Mouse (Mus musculus) CD4-positive helper T cell, adult 2 months (primary cell): ENCODE measurements at regions not wholly inside any gene's neighbourhood (a gene's known extent, or its start where the extent isn't known, plus 50 kb on each side); places are given as distances from the start of the nearest gene placed in this dataset.

Source experiments
- DNase-seq: peaks from one replicate; pipeline ENCODE4 v3.0.0-alpha.2; 2012; ENCODE audit warnings: low read depth, missing footprints, low spot score

- DNase-seq = no peak
Measured at GRCm38 (mm10) chr2:117710173-117710813, 367.5 kb upstream of the Rasgrp1 start.

GRCm38 (mm10) chr2:117724066-117724465 lies 381.3 kb upstream of the Rasgrp1 start:
- no peak for DNase-seq

- no peak for DNase-seq
Measured at GRCm38 (mm10) chr2:117731253-117731652, 380.4 kb upstream of the Thbs1 start.

- DNase-seq = no peak
Measured at GRCm38 (mm10) chr2:117742413-117742812, 369.3 kb upstream of the Thbs1 start.

GRCm38 (mm10) chr2:117743901-117744300 lies 367.8 kb upstream of the Thbs1 start:
- DNase-seq = no peak

GRCm38 (mm10) chr2:117745767-117746166 lies 365.9 kb upstream of the Thbs1 start:
- DNase-seq = no peak

- DNase-seq = no peak
Measured at GRCm38 (mm10) chr2:117747136-117747535, 364.5 kb upstream of the Thbs1 start.

GRCm38 (mm10) chr2:117748892-117749291 lies 362.8 kb upstream of the Thbs1 start:
- no peak for DNase-seq

GRCm38 (mm10) chr2:117759491-117760013 lies 352.1 kb upstream of the Thbs1 start:
- no peak for DNase-seq

- no peak for DNase-seq
Measured at GRCm38 (mm10) chr2:117763631-117764030, 348.0 kb upstream of the Thbs1 start.

- no peak for DNase-seq
Measured at GRCm38 (mm10) chr2:117765572-117765971, 346.1 kb upstream of the Thbs1 start.

GRCm38 (mm10) chr2:117766450-117766849 lies 345.2 kb upstream of the Thbs1 start:
- DNase-seq = no peak

GRCm38 (mm10) chr2:117769402-117770114 lies 342.1 kb upstream of the Thbs1 start:
- DNase-seq = no peak

GRCm38 (mm10) chr2:117770115-117770485 lies 341.6 kb upstream of the Thbs1 start:
- DNase-seq = no peak

GRCm38 (mm10) chr2:117780287-117780686 lies 331.4 kb upstream of the Thbs1 start:
- DNase-seq = no peak

GRCm38 (mm10) chr2:117780816-117781215 lies 330.9 kb upstream of the Thbs1 start:
- DNase-seq = no peak

- no peak for DNase-seq
Measured at GRCm38 (mm10) chr2:117787321-117787720, 324.4 kb upstream of the Thbs1 start.

- DNase-seq = no peak
Measured at GRCm38 (mm10) chr2:117794285-117794684, 317.4 kb upstream of the Thbs1 start.

GRCm38 (mm10) chr2:117801946-117802600 lies 309.6 kb upstream of the Thbs1 start:
- DNase-seq = no peak

GRCm38 (mm10) chr2:117802686-117803085 lies 309.0 kb upstream of the Thbs1 start:
- no peak for DNase-seq

GRCm38 (mm10) chr2:117804686-117805085 lies 307.0 kb upstream of the Thbs1 start:
- DNase-seq = no peak

GRCm38 (mm10) chr2:117807121-117807520 lies 304.6 kb upstream of the Thbs1 start:
- no peak for DNase-seq

- DNase-seq = no peak
Measured at GRCm38 (mm10) chr2:117811506-117811905, 300.2 kb upstream of the Thbs1 start.
